Mouse (Mus musculus) skeletal muscle tissue, adult 2 months (tissue): ENCODE data around the gene Ppil6.

Experiments
- DNase-seq: peaks from one replicate; pipeline ENCODE4 v3.0.0-alpha.2; 2012; ENCODE audit warnings: low read depth, low spot score

Ppil6 gene

DNA sequence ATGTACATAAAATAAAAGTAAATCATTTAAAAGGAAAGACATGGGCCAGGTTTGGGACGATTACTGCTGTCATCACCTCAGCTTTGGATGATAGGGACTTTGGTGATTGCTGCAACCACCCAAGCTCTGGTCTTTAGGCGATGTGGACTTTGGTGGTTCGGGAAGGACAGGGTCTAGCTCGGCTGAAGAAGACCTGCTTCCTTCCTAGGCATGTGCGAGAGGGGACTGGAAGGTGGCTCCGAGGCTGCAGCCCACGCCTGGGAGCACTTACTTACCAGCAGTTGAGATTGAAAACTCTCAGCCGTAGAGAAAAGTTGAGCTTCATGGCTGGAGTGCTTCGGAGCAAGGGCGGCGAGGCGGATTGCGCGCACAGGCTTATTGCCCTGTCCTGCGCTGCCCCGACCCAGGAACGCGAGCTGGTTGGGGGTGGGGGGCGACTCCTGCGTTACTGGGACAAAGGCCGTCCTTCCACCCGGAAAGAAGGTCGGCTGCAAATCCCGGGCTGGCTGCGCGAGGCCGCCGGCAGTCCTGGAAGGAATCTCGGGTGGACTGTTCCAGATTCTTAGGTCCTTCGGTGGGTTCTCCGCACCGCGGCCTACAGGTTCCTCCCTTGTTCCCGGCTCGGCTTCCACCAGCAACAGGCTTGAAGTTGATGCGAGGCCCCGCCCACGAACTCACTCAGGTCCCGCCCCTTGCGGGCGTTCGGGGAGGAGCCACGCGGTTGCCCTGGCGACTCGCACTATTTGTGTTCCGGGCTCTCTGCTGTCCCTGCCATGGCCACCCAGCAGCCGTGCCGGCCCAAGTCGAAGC lies at the start of gene Ppil6, which contains the start of gene Smpd2:
Gene Ppil6 (plus strand): TSS at position 732 of the 810 bp plus-strand sequence.
Gene Smpd2 (minus strand): TSS at position 662 of the 810 bp plus-strand sequence.
- DNase-seq = peak; percentile 82

GRCm38 (mm10) chr10:41448216-41448615 lies 42.0 kb upstream of the Ppil6 start:
- no peak for DNase-seq

DNA sequence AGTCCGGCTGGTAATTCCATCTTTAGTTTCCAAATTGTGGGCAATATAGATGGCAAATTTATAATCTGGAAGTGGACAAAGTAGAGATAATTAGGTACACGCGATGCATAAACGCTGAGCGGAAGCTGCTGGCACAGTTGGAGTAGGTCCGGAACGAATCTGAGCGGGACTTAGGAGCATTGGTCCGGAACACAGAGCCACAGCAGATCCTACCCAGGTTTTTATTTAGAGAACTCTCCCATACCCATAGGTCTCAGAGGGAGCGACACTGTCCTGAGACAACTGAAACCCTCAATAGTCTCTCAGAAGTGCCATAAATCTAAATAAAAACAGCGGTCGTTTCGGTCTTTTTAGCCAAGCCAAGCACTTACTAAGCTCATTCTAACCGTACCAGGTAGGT lies 40.6 kb upstream of the Ppil6 start:
- no peak for DNase-seq

DNA sequence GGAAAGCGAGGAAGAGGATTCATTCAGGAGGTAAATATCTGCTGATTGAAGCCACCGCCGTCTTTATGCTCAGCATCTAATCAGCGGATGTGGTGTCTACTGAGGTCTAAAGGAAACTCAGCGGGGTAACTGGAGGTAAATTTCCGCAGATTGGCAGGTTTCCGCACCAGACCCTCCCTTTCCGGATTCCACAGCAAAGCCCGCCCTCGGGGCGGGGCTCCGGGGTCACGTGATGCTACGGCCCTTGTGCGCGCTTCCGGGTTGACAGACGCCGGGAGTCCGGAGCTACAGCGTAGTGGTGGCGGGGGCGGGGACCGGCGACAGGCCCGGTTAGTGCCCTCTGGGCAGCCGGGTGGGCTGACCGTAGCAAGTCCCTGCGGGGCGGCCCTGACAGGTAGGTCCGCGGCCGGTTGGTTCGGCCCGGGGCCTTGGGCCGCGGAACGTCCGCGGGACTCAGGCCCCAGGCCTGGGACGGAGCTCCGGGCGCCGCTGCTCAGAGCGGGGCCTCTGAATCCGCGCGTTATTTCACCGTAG lies 40.0 kb upstream of the Ppil6 start, which contains the start of gene Zbtb24:
Gene Zbtb24 (plus strand): TSS at position 247 of the 534 bp plus-strand sequence.
- DNase-seq = peak; percentile 90

DNA sequence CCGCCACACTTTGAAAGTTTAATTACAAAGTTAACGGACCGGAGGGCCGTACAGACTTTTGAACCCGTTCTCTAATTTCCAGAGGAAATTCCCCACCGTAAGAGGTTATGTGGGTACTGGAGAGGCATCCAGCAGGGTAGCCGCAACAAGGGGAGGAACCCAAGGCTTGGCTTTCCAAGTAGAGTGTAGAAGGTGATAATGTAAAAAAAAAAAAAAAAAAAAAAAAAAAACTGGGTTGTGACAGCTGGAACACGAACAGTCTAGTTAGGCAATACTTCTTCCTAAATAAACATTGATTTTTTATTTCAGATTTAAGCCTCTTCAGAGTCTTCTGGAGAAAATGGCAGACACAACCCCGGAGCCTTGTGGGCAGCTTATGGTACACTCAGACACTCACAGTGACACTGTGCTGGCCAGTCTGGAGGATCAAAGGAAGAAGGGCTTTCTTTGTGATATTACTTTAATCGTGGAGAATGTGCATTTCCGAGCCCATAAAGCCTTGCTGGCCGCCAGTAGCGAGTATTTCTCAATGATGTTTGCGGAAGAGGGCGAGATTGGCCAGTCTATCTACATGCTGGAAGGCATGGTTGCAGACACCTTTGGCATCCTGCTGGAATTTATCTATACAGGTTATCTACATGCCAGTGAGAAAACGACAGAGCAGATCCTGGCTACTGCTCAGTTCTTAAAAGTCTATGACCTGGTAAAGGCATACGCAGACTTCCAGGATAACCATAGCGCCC lies 39.3 kb upstream of the Ppil6 start:
- DNase-seq = no peak

DNA sequence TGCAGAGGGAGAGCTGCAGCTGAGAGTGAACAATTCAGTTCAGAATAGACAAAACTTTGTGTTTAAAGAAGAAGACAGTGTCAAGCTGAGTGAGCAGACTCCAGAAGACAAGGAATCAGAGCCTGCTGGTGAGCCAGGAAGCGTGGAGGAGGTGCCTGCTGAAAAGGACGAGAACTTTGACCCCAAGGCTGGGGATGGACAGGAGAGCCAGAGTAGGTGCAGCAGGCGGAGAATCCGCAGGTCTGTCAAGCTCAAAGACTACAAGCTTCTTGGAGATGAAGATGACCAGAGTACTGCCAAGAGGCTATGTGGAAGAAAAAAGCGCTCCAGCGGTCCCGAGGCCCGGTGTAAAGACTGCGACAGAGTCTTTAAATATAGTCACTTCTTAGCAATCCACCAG lies 38.6 kb upstream of the Ppil6 start:
- no peak for DNase-seq

DNA sequence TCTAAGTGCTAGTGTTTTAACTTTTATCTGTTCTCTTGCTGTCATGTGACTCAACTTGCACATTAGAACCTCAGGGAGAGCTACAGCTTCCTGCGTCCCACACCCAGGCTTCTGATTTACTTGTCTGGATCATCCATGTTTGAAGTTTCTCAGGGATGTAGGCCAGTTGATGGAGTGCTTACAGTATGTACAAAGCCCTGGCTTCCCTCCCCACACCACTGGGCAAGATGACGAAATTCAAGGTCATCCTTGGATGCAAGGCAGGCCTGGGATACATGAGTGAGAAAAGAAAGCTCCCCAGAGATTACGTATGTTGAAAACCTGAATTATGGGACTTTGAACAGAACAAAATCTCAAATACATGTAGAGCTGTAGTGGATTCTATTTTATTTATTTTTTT lies 37.4 kb upstream of the Ppil6 start:
- DNase-seq = no peak

DNA sequence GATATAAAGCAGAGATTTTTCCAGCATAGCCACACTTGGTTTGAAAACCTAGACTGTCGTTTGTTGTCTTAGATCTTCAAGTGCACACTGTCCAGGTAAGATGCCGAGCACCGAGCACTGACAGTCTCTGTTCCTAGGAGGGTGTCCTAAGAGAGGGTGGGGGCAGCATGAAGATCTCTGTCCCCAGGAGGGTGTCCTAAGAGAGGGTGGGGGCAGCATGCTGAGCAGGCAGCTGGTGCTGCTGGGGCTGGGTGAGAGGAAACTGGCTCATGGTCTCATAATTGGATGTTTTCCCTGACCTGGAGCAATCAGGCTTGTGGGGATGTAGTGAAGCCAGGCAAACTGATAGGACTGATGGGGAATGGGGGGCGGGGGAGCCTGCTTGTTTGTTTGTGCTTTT lies 30.2 kb upstream of the Ppil6 start:
- DNase-seq = no peak

GRCm38 (mm10) chr10:41460501-41460900 lies 29.7 kb upstream of the Ppil6 start:
- DNase-seq = no peak

DNA sequence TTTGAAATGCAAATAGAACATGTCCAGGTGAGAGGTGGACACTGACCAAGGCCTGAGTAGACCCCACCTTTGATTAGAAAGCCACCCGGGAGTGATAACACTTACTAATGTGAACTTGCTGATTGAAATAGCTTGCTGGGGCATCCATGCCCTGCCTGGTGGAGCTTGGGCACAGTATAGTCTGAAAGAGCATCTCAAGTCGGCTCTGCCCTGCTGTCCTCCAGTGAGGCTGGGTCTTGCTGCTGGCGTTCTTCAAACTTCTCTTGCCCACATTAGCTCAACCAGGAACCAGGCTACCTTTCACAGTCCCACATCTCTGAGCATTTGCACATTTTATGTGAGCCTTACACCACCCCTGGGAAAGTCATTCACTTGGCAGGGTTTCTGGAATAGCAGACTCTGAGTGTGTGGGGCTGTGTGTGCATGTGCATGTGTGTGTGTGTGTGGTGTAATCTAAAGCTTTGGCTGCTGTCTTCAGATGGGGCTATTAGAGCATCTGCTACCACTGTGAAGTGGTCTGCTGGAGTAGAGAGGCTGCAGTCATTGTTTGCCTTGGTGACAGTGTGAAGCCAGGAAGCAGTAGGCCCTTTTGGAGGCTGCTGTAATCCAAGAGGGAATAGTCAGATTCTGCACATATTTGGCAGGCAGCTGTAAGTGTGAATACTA lies 29.0 kb upstream of the Ppil6 start:
- DNase-seq = no peak

GRCm38 (mm10) chr10:41464401-41464955 lies 25.8 kb upstream of the Ppil6 start:
- no peak for DNase-seq

DNA sequence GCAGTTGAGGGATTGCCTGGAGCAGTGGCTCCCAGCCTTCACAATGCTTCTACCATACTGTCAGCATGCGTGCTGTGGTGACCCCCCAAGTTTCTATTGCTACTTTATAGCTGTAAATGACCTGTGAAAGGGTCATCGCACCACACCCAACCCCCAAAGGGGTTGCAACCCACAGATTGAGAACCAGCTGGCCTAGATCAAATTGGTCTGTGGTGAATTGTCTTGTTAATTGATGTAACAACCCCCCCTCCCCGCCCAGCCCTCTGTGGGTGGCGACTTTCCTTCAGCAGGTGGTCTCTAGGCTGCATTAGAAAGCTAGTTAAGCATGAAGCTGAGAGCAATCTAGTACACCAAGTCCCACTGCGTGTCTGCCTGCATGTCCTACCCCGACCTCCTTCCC lies 22.9 kb upstream of the Ppil6 start:
- no peak for DNase-seq

DNA sequence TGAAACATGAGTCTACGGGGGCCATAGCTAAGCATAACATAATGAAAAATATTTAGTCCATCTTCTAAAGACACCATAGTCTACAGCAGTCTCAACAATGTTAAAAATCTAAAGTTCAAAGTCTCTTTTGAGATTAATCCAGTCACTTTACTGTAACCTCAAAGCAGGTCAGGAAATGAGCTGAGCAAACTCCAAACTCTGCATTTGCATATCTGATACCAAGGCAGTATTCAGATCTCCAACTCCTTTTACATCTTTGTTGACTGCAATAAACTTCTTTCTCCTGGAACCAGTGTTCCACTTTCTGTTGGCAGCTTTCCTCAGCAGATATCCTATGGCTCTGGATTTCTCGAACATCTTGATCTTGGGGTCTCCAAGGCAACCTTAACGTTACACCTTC lies 19.5 kb upstream of the Ppil6 start:
- no peak for DNase-seq

GRCm38 (mm10) chr10:41472534-41472933 lies 17.7 kb upstream of the Ppil6 start:
- DNase-seq = no peak

DNA sequence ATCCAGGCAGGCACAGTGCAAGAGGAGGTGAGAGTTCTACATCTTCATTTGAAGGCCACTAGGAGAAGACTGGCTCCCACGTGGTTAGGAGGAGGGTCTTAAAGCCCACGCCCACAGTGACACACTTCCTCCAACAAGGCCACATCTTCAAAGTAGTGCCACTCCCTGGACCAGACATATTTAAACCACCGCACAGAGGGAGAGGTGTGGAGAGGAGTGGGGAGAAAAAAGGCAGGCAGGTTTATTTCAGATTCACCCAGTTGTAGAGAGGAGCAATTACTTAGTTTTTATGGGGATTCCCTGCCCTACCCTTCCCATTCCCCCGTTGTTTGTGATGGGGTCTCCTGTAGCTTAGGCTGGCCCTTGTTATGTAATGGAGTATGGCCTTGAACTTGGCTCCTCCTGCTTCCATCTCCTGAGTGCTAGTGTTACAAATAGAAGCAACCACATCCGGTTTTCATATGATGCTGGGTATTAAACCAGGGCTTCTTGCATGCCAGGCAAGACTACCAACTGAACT lies 17.2 kb upstream of the Ppil6 start:
- no peak for DNase-seq

GRCm38 (mm10) chr10:41473782-41474468 lies 16.3 kb upstream of the Ppil6 start:
- DNase-seq = no peak

- peak; percentile 46 for DNase-seq
These were observed 15.3 kb upstream of the Ppil6 start for GRCm38 (mm10) chr10:41474981-41475391.

- DNase-seq = peak; percentile 47
These were observed 13.8 kb upstream of the Ppil6 start, which contains the start of gene Mical1 for GRCm38 (mm10) chr10:41476171-41477017. Mical1 (plus strand) TSS chr10:41476314.

DNA sequence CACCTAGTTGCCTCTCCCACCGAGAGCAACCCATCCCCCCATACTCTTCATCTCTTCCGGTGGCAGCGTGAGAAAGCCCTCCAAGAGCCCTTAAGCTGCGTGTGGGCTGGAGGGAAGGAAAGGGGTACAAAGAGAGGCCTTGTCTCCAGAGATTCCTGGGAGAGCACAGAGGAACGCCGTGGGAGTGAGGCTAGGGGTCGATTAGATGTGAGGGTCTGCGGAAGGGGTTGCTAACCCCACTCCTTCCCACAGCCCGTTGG lies 13.3 kb upstream of the Ppil6 start:
- no peak for DNase-seq
